Comparison of ENCODE assay signal across 1 mouse cellular context in the genomic region with DNA sequence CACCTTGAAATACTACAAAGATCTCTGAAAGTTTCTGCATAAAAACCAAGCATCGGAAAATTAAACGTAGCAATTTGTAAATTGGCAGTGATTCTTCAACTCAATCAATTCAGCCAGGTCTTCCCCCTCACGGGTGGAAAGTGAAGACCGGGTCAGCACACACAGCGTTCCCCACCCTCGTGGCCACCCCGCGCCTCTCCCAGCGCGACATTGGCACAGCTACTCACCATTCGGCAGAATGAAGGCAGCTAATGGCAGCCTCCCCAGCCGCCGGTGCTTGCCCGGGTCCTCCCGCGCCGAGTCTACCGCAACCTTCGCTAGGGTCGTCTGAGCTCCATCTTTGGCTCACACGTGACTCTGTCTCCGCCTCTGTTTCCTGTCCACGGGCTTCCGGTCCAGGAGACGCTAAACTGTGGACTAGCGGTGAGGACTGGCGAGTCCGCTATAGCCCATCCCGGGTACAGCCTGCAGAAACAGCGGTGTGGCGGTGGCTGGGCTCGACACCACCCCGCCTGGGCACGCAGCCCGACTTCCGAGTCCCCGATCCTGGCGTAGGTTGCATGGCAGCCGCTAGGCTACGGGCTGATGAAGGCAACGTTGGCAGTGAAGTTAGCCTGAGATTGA.
A peak's percentile ranks its signal among the peaks of the same experiment; 100 is the strongest.
TF ChIP-seq lines count a peak whose summit lies in the region.

Tmem126a (minus strand) TSS at position 385 of the 624 bp plus-strand sequence.

TF ChIP-seq in MEL, 35 proteins besides CTCF, POLR2A, EP300 and RAD21 (continued from another document):
- 0 out of 2 replicates have a peak, but pooled peaks have one; percentile 21 for TF ChIP-seq MYB (IDR thresholded peaks at IDR 0.05; ENCODE audit: low read depth, low read length)
- no peak for TF ChIP-seq JUND (IDR thresholded peaks at IDR 0.05; ENCODE audit: low read depth, low read length)
- peak; percentile 63 for TF ChIP-seq NELFE (IDR thresholded peaks at IDR 0.05; ENCODE audit: low read depth, low read length)
- TF ChIP-seq BHLHE40 (IDR thresholded peaks at IDR 0.05; ENCODE audit: borderline replicate concordance, low read depth, low read length), result peak; percentile 80
- peak; percentile 79 for TF ChIP-seq MAX (IDR thresholded peaks at IDR 0.05; ENCODE audit: low read length)
- peak; percentile 68 for TF ChIP-seq TBP (IDR thresholded peaks at IDR 0.05; ENCODE audit: low read depth, low read length)
